Mouse (Mus musculus): ENCODE results near the gene Skint2. TPM values are rescaled to one million over a fixed set of nuclear protein-coding genes. Genes with fewer than 3 reads are reported as not detected.

Skint2 gene
- total RNA-seq (2021) = not detected
- long read RNA-seq, experiment 1, partial matches to known transcripts = 0 of 1 reads
- long read RNA-seq, experiment 1, other reads (novel, unspliced or antisense) = 0 of 1 reads
- long read RNA-seq, experiment 2 = 0 reads

GRCm38 (mm10) chr4:112556894-112557293 is at the start of gene Skint2:
Gene Skint2 (plus strand): TSS chr4:112557194.
- no peak for DNase-seq (ENCODE audit: low spot score in 2 of 2)

Other genes starting within 250 kb of the Skint2 start
- gene Skint9, start 123.2 kb upstream of the Skint2 start, total RNA-seq (2021) = not detected
- not detected for gene Skint10, start 217.7 kb downstream of the Skint2 start, total RNA-seq (2021)

Data from gastrocnemius, postnatal 4 days (tissue).